Comparison of ENCODE assay signal across 8 mouse cellular contexts in the genomic region with DNA sequence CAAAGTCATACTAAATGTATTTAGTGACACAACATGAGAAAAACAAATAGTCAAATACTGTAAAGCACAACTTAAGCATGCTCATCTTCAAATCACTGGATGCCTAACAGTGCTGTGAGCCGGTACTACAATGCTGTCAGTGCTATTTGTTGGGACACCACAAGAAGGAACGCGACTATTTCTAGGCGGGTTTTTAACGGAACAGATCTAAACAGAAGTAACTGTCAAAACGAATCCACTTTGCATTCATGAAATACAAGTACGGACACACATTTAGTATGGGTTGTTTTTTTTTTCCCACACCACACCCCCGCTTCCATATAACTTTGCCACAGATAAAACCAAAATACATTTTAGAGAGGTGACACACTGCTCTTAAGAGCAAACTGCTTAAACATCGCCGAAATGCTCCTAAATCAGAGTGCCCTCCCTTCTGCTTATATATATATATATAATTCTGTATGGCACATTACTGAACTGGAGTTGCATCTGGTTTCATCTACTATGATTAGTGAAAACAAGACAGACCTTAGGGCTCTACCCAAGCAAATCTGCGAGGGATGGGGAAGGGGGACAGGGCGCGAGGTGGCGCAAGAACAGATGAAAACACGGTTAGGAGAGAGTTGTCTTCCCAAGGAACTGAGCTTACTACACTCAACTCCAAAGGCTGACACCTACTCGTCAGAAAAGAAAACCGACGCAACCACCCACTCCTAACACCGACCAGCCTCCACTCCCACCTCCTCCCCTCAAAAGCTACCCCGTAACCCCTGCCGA. TPM values are rescaled to one million over a fixed set of nuclear protein-coding genes. Genes with fewer than 3 reads are reported as not detected.
DNase-seq lines count a peak whose midpoint lies in the region; ATAC-seq lines count a peak whose summit lies in the region.

No protein-coding gene starts in this region.

- DNase-seq in thymus, postnatal 0 days (ENCODE audit: low spot score), result peak; percentile 4
- DNase-seq in thymus, postnatal 10 days (ENCODE audit: low spot score in 2 of 2), result no peak
- DNase-seq in cerebellum, postnatal 14 days, result peak; percentile 9 to 67
- peak; percentile 42 for DNase-seq in gastrocnemius, postnatal 14 days
- no peak for DNase-seq in intestine, embryonic 14.5 days (ENCODE audit: low spot score)
- DNase-seq in limb, embryonic 11.5 days (ENCODE audit: low spot score), result no peak
- DNase-seq in midbrain, embryonic 10.5 days (ENCODE audit: low spot score), result no peak

- peaks cover 4% of the 10 kb centered on the region; the same call in 1 of the 2 replicates for H3K4me1 ChIP-seq in intestine, embryonic 14.5 days (replicated peaks; ENCODE audit: control insufficient read depth, insufficient read depth, low read length)
- H3K4me1 ChIP-seq in limb, embryonic 11.5 days (ENCODE audit: control insufficient read depth, insufficient read depth, low read length), result no peaks in the 10 kb centered on the region; the same call in 1 of the 2 replicates
- H3K4me1 ChIP-seq in midbrain, embryonic 10.5 days, result peaks cover 10% of the 10 kb centered on the region
- H3K4me1 ChIP-seq in stomach, embryonic 15.5 days, result no peaks in the 10 kb centered on the region

- peak overlapping the region; percentile 93 for H3K9ac ChIP-seq in intestine, embryonic 14.5 days (ENCODE audit: low read length)
- peak overlapping the region; percentile 95 for H3K9ac ChIP-seq in limb, embryonic 11.5 days (ENCODE audit: low read length)
- peak overlapping the region; percentile 90; the same call in 1 of the 2 replicates for H3K9ac ChIP-seq in stomach, embryonic 15.5 days

- no peaks in the 10 kb centered on the region for H3K27me3 ChIP-seq in intestine, embryonic 14.5 days (replicated peaks; ENCODE audit: control insufficient read depth, insufficient read depth, low read length)
- H3K27me3 ChIP-seq in limb, embryonic 11.5 days (ENCODE audit: control insufficient read depth, insufficient read depth, low read length), result no peaks in the 10 kb centered on the region
- peaks cover 6% of the 10 kb centered on the region for H3K27me3 ChIP-seq in midbrain, embryonic 10.5 days (ENCODE audit: low read depth, poor library complexity, severe bottlenecking)
- no peaks in the 10 kb centered on the region for H3K27me3 ChIP-seq in stomach, embryonic 15.5 days (replicated peaks)

- peak overlapping the region; percentile 77 for H3K4me2 ChIP-seq in intestine, embryonic 14.5 days (ENCODE audit: low read length)
- H3K4me2 ChIP-seq in limb, embryonic 11.5 days (ENCODE audit: low read depth, severe bottlenecking), result peak overlapping the region; percentile 66
- peak overlapping the region; percentile 79 for H3K4me2 ChIP-seq in stomach, embryonic 15.5 days

- no peaks in the 10 kb centered on the region for H3K36me3 ChIP-seq in intestine, embryonic 14.5 days (ENCODE audit: control insufficient read depth, insufficient read depth, low read length)
- H3K36me3 ChIP-seq in limb, embryonic 11.5 days (ENCODE audit: control insufficient read depth, insufficient read depth, low read length), result no peaks in the 10 kb centered on the region
- no peaks in the 10 kb centered on the region for H3K36me3 ChIP-seq in midbrain, embryonic 10.5 days
- no peaks in the 10 kb centered on the region for H3K36me3 ChIP-seq in stomach, embryonic 15.5 days

- no peaks in the 10 kb centered on the region for H3K9me3 ChIP-seq in intestine, embryonic 14.5 days (ENCODE audit: control insufficient read depth, low read length)
- no peaks in the 10 kb centered on the region for H3K9me3 ChIP-seq in limb, embryonic 11.5 days (ENCODE audit: control insufficient read depth, low read length)
- no peaks in the 10 kb centered on the region for H3K9me3 ChIP-seq in midbrain, embryonic 10.5 days (replicated peaks)
- H3K9me3 ChIP-seq in stomach, embryonic 15.5 days, result no peaks in the 10 kb centered on the region

- WGBS in intestine, embryonic 14.5 days, result 20% methylated on average over 21 of the region's 21 CpGs
- 31% methylated on average over 21 of the region's 21 CpGs for WGBS in limb, embryonic 11.5 days
- 32% methylated on average over 21 of the region's 21 CpGs for WGBS in midbrain, embryonic 10.5 days
- 14% methylated on average over 21 of the region's 21 CpGs for WGBS in stomach, embryonic 15.5 days

- no peak for ATAC-seq in intestine, embryonic 14.5 days (replicated peaks; ENCODE audit: low FRiP score, low TSS enrichment, low read depth)
- ATAC-seq in limb, embryonic 11.5 days (ENCODE audit: insufficient number of reproducible peaks, low FRiP score, low TSS enrichment, low read depth), result no peak
- ATAC-seq in stomach, embryonic 15.5 days (ENCODE audit: insufficient read depth, low FRiP score, low read depth), result no peak; the same call in 1 of the 2 replicates

- intact Hi-C loops in gastrocnemius, postnatal 14 days (cut with DNase I; ENCODE audit: low total_unique reads), result no loop called here

- H3K4me3 ChIP-seq in intestine, embryonic 14.5 days (ENCODE audit: low read depth, low read length), result peak overlapping the region; percentile 87
- peak overlapping the region; percentile 97 for H3K4me3 ChIP-seq in limb, embryonic 11.5 days (ENCODE audit: low read depth, low read length)
- peak overlapping the region; percentile 92 for H3K4me3 ChIP-seq in midbrain, embryonic 10.5 days
- H3K4me3 ChIP-seq in stomach, embryonic 15.5 days (replicated peaks), result peak overlapping the region; percentile 89

- H3K27ac ChIP-seq in intestine, embryonic 14.5 days (ENCODE audit: low read depth), result peak overlapping the region; percentile 39; the same call in 1 of the 2 replicates
- H3K27ac ChIP-seq in limb, embryonic 11.5 days (replicated peaks; ENCODE audit: low read depth, low read length), result no peak overlapping the region
- H3K27ac ChIP-seq in midbrain, embryonic 10.5 days (replicated peaks), result peak overlapping the region; percentile 99
- H3K27ac ChIP-seq in stomach, embryonic 15.5 days, result peak overlapping the region; percentile 99

RNA-seq across cellular contexts. Expression of gene Lcorl, which starts 1.7 kb away (rescaled TPM):
- polyA plus RNA-seq in thymus, postnatal 0 days (2015; fragmentation: Nextera tagmentation; extraction: Ambion mirVana), result 13.7 and 19.4 TPM in 2 replicates
- 10 to 100 TPM in 1 of 2 experiments, 1 to 10 TPM in 1; 8.1 to 10.3 TPM for total RNA-seq in gastrocnemius, postnatal 14 days (2021)
- polyA plus RNA-seq in intestine, embryonic 14.5 days (2014; fragmentation: Nextera tagmentation; extraction: Ambion mirVana), result 32.8 and 33.5 TPM in 2 replicates
- polyA plus RNA-seq in limb, embryonic 11.5 days (2014; fragmentation: Nextera tagmentation; extraction: Ambion mirVana), result 22.7 and 27.7 TPM in 2 replicates
- polyA plus RNA-seq in midbrain, embryonic 10.5 days (2016; fragmentation: Nextera tagmentation; extraction: Ambion mirVana), result 30.4 and 35.7 TPM in 2 replicates
- 27.4 and 30.1 TPM in 2 replicates for polyA plus RNA-seq in stomach, embryonic 15.5 days (2015; fragmentation: Nextera tagmentation; extraction: Ambion mirVana)

Comparison
In these comparisons a context has a peak if more than half of its experiments do, and no peak if none do; other contexts are left out.
1. DNase-seq: peak in thymus, postnatal 0 days (single experiment), cerebellum, postnatal 14 days (2 of 2) and gastrocnemius, postnatal 14 days (single experiment); none in thymus, postnatal 10 days (0 of 2), intestine, embryonic 14.5 days (single experiment), limb, embryonic 11.5 days (single experiment) and midbrain, embryonic 10.5 days (single experiment).
2. Peak in every context shown above with its lines, with median percentiles within 50 percentile points of each other: H3K4me2 ChIP-seq, H3K4me3 ChIP-seq and H3K9ac ChIP-seq.